Mouse (Mus musculus) gastrocnemius, adult 8-10 months (tissue): ENCODE results near the gene Etnppl. TPM values are rescaled to one million over a fixed set of nuclear protein-coding genes. Genes with fewer than 3 reads are reported as not detected.

Source experiments
- DNase-seq, 2 experiments: peaks; one replicate each; pipeline ENCODE4 v3.0.0; 2022; ENCODE audit warnings: low spot score in 2 of 2
- total RNA-seq, 4 experiments: library from RNA; stranded (reverse); gene quantifications; 2 replicates each; pipeline ENCODE4 v1.2.4; 2022

The Etnppl gene
- total RNA-seq, 4 experiments from 2014 or later: 0.19 TPM; not detected in 3

- DNase-seq: no peak
Measured at GRCm38 (mm10) chr3:130677671-130678460, 60.6 kb downstream of the Etnppl start.

- no peak for DNase-seq
Measured at GRCm38 (mm10) chr3:130681226-130681625, 64.0 kb downstream of the Etnppl start.

GRCm38 (mm10) chr3:130682183-130682582 lies 64.9 kb downstream of the Etnppl start:
- no peak for DNase-seq

DNA sequence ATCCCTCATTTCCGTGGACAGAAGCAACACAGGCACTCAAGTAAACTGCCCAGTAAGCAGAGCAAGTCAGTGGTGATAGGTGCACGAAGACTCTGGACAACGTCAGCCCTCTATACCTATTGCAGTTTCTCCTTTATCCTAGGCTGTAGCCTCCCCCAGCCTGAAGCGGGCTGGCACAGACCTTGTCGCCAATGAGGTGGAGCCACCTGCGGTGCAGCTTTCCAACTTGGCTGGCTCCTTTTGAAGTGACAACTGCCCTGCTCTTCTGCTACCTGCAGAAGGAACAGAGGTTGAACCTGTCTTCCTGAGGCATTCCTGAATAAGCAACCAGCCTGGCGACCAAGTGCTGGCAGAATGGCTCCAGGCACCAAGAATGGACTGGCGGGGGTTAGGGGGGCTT lies 66.6 kb downstream of the Etnppl start:
- DNase-seq: no peak

- DNase-seq: no peak
Measured at GRCm38 (mm10) chr3:130684276-130685013, 67.2 kb downstream of the Etnppl start.

DNA sequence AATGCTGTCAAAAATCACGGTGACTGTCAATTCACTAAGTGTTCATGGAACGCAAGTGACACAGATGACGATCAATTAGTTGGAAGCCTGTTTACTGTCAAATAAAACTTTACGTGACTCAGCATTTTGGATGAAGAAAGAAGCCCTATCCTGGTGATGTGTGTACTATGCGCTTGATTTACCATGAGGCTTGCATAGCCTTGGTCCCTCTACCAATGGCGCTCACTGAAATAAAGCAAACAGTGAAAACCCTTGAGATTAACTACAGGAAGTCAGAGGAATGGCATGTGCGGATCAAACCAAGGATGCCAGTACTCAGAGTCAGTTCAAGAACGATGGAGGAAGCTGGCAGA lies 67.7 kb downstream of the Etnppl start:
- no peak for DNase-seq

DNA sequence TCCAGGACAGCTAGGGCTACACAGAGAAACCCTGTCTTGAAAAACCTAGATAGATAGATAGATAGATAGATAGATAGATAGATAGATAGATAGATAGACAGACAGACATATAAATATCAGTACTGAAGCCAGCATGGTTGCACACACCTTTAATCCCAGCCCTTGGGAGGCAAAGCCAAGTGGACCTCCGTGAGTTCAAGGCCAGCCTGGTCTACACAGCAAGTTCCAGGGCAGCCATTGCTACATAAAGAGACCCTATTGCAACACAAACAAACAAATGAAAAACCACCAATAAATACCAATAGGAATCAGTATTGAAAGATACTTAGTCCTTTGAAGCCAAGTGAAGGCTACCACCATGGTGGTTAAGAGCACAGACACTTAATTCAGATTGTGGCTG lies 69.8 kb downstream of the Etnppl start:
- DNase-seq: no peak

Other genes with a start within 250 kb of the Etnppl start
- gene Ostc, start 92.0 kb downstream of the Etnppl start, total RNA-seq: 10 to 100 TPM; 20.6 to 25.0 (median 23.4) TPM
- gene Rpl34, start 113.0 kb downstream of the Etnppl start, total RNA-seq: 100 to 1,000 TPM; 314 to 367 (median 338) TPM